Mouse (Mus musculus) embryonic facial prominence, embryonic 12.5 days (tissue): ENCODE measurements around the gene Nfx1. TPM values are rescaled to one million over a fixed set of nuclear protein-coding genes. Genes with fewer than 3 reads are reported as not detected.
A peak's percentile ranks its signal among the peaks of the same experiment; 100 is the strongest.

Experiments used
- ATAC-seq: fragments of 200-750 bp; cut with Nextera tagmentation; 2 replicates; pipeline ENCODE4 v1.8.0; 2017; ENCODE audit not compliant: insufficient number of reproducible peaks, insufficient read depth, low FRiP score, low TSS enrichment
- H3K27ac ChIP-seq: fragments of 300-500 bp; sonication (generic); 2 replicates; pipeline ENCODE4 v1.5.1; 2016; ENCODE audit warnings: mild to moderate bottlenecking
- H3K27me3 ChIP-seq: fragments of 300-500 bp; sonication (generic); 2 replicates; pipeline ENCODE4 v1.6.1; 2016; ENCODE audit warnings: mild to moderate bottlenecking, moderate library complexity
- H3K36me3 ChIP-seq: fragments of 300-500 bp; sonication (generic); 2 replicates; pipeline ENCODE4 v1.6.1; 2016; ENCODE audit warnings: mild to moderate bottlenecking
- H3K4me1 ChIP-seq: fragments of 300-500 bp; sonication (generic); 2 replicates; pipeline ENCODE4 v1.6.1; 2016
- H3K4me2 ChIP-seq: fragments of 300-500 bp; sonication (generic); replicated peaks from 2 replicates; pipeline ENCODE4 v1.6.1; 2016; ENCODE audit warnings: mild to moderate bottlenecking, moderate library complexity
- H3K4me3 ChIP-seq: fragments of 300-500 bp; sonication (generic); 2 replicates; pipeline ENCODE4 v1.5.1; 2016; ENCODE audit warnings: mild to moderate bottlenecking
- H3K9ac ChIP-seq: fragments of 300-500 bp; sonication (generic); 2 replicates; pipeline ENCODE4 v1.6.1; 2016; ENCODE audit warnings: mild to moderate bottlenecking, moderate library complexity
- H3K9me3 ChIP-seq: fragments of 300-500 bp; sonication (generic); 2 replicates; pipeline ENCODE4 v1.6.1; 2016; ENCODE audit warnings: mild to moderate bottlenecking, moderate library complexity
- WGBS: fragments of 180-500 bp; shearing (Covaris S2); methylation state at CpG from one replicate; pipeline ENCODE4 v1.1.7; 2016; 5-methylcytosine and 5-hydroxymethylcytosine counted together
- polyA plus RNA-seq: library from polyadenylated mRNA; unstranded; fragments of >200 nt; fragmentation: Nextera tagmentation; extraction: Ambion mirVana; gene quantifications from 2 replicates; pipeline ENCODE4 v1.2.1, GENCODE M21; 2016

The Nfx1 gene
- polyA plus RNA-seq, 1 experiment from 2014 or later, result 110 TPM

GRCm38 (mm10) chr4:41048926-41049325, 78.2 kb downstream of the Nfx1 start:
- H3K36me3 ChIP-seq, result no peaks in the 10 kb centered on the region
- H3K9ac ChIP-seq, result no peak overlapping the region
- H3K9me3 ChIP-seq, result no peaks in the 10 kb centered on the region
- H3K4me3 ChIP-seq, result no peak overlapping the region
- no peaks in the 10 kb centered on the region for H3K27me3 ChIP-seq
- no peak overlapping the region for H3K4me2 ChIP-seq
- 73% methylated on average over 2 of the region's 2 CpGs for WGBS
- peaks cover 8% of the 10 kb centered on the region for H3K4me1 ChIP-seq
- ATAC-seq, result no peak
- no peak overlapping the region for H3K27ac ChIP-seq

- Histone ChIP-seq H3K27me3 (no peaks in the 10 kb centered on the region), H3K9ac (peak overlapping the region; percentile 30; the same call in 1 of the 2 replicates), H3K4me2 (peak overlapping the region; percentile 37), H3K27ac (no peak overlapping the region), H3K36me3 (no peaks in the 10 kb centered on the region), H3K9me3 (no peaks in the 10 kb centered on the region), H3K4me3 (no peak overlapping the region), H3K4me1 (peaks cover 13% of the 10 kb centered on the region)
- WGBS, result 32% methylated on average over 16 of the region's 16 CpGs
- ATAC-seq, result no peak
These were observed 80.3 kb downstream of the Nfx1 start for GRCm38 (mm10) chr4:41050726-41051675.

GRCm38 (mm10) chr4:41051781-41052180, 81.1 kb downstream of the Nfx1 start:
- H3K4me2 ChIP-seq, result no peak overlapping the region
- 76% methylated on average over 7 of the region's 7 CpGs for WGBS
- no peaks in the 10 kb centered on the region for H3K36me3 ChIP-seq
- no peaks in the 10 kb centered on the region for H3K9me3 ChIP-seq
- no peak overlapping the region for H3K4me3 ChIP-seq
- ATAC-seq, result no peak
- H3K27me3 ChIP-seq, result no peaks in the 10 kb centered on the region
- H3K27ac ChIP-seq, result no peak overlapping the region
- H3K4me1 ChIP-seq, result peaks cover 15% of the 10 kb centered on the region
- no peak overlapping the region for H3K9ac ChIP-seq

- WGBS, result 56% methylated on average over 13 of the region's 13 CpGs
- no peak for ATAC-seq
- H3K27ac ChIP-seq, result no peak overlapping the region
These were observed 84.4 kb downstream of the Nfx1 start for GRCm38 (mm10) chr4:41055111-41055510.

GRCm38 (mm10) chr4:41056253-41056652, 85.5 kb downstream of the Nfx1 start:
- ATAC-seq, result no peak
- Histone ChIP-seq H3K27me3 (no peaks in the 10 kb centered on the region), H3K9ac (no peak overlapping the region), H3K9me3 (no peaks in the 10 kb centered on the region), H3K4me3 (no peak overlapping the region), H3K4me1 (peaks cover 9% of the 10 kb centered on the region; the same call in 1 of the 2 replicates), H3K4me2 (no peak overlapping the region), H3K36me3 (no peaks in the 10 kb centered on the region), H3K27ac (no peak overlapping the region)
- 32% methylated on average over 1 of the region's 1 CpGs for WGBS

More at GRCm38 (mm10) chr4:41055111-41055510, 84.4 kb downstream of the Nfx1 start:
- peaks cover 9% of the 10 kb centered on the region; the same call in 1 of the 2 replicates for H3K4me1 ChIP-seq
- no peak overlapping the region for H3K9ac ChIP-seq
- no peak overlapping the region for H3K4me3 ChIP-seq
- H3K27me3 ChIP-seq, result no peaks in the 10 kb centered on the region
- no peak overlapping the region for H3K4me2 ChIP-seq
- H3K36me3 ChIP-seq, result no peaks in the 10 kb centered on the region
- no peaks in the 10 kb centered on the region for H3K9me3 ChIP-seq

GRCm38 (mm10) chr4:41056742-41057332, 86.1 kb downstream of the Nfx1 start:
- WGBS, result 62% methylated on average over 7 of the region's 7 CpGs
- Histone ChIP-seq H3K4me1 (peaks cover 9% of the 10 kb centered on the region; the same call in 1 of the 2 replicates), H3K9ac (peak overlapping the region; percentile 15; the same call in 1 of the 2 replicates), H3K4me3 (no peak overlapping the region), H3K36me3 (no peaks in the 10 kb centered on the region), H3K4me2 (no peak overlapping the region), H3K27me3 (no peaks in the 10 kb centered on the region), H3K27ac (no peak overlapping the region), H3K9me3 (no peaks in the 10 kb centered on the region)
- no peak for ATAC-seq

- H3K36me3 ChIP-seq, result no peaks in the 10 kb centered on the region
- ATAC-seq, result no peak
- WGBS, result 63% methylated on average over 6 of the region's 9 CpGs
These were observed 86.7 kb downstream of the Nfx1 start for GRCm38 (mm10) chr4:41057361-41057760.

GRCm38 (mm10) chr4:41063351-41063750, 92.6 kb downstream of the Nfx1 start:
- Histone ChIP-seq H3K4me3 (no peak overlapping the region), H3K36me3 (no peaks in the 10 kb centered on the region), H3K27me3 (0 out of 2 replicates have a peak, but pooled peaks cover 3% of the 10 kb centered on the region), H3K27ac (no peak overlapping the region), H3K4me2 (no peak overlapping the region), H3K4me1 (0 out of 2 replicates have a peak, but pooled peaks cover 6% of the 10 kb centered on the region), H3K9me3 (no peaks in the 10 kb centered on the region), H3K9ac (no peak overlapping the region)
- ATAC-seq, result no peak
- WGBS, result 43% methylated on average over 3 of the region's 3 CpGs

More at GRCm38 (mm10) chr4:41057361-41057760, 86.7 kb downstream of the Nfx1 start:
- no peaks in the 10 kb centered on the region for H3K27me3 ChIP-seq
- H3K4me2 ChIP-seq, result no peak overlapping the region
- H3K4me3 ChIP-seq, result no peak overlapping the region
- H3K9me3 ChIP-seq, result no peaks in the 10 kb centered on the region
- peaks cover 9% of the 10 kb centered on the region; the same call in 1 of the 2 replicates for H3K4me1 ChIP-seq
- no peak overlapping the region for H3K27ac ChIP-seq
- no peak overlapping the region for H3K9ac ChIP-seq

- WGBS, result 17% methylated on average over 16 of the region's 16 CpGs
- no peak overlapping the region for H3K9ac ChIP-seq
- H3K4me2 ChIP-seq, result peak overlapping the region; percentile 32
- no peak overlapping the region for H3K4me3 ChIP-seq
- H3K4me1 ChIP-seq, result 0 out of 2 replicates have a peak, but pooled peaks cover 6% of the 10 kb centered on the region
- no peaks in the 10 kb centered on the region for H3K36me3 ChIP-seq
- H3K9me3 ChIP-seq, result no peaks in the 10 kb centered on the region
- ATAC-seq, result 0 out of 2 replicates have a peak, but pooled peaks have one; percentile 47
- 0 out of 2 replicates have a peak overlapping the region, but pooled peaks have one; percentile 50 for H3K27ac ChIP-seq
- H3K27me3 ChIP-seq, result 0 out of 2 replicates have a peak, but pooled peaks cover 3% of the 10 kb centered on the region
These were observed 93.4 kb downstream of the Nfx1 start for GRCm38 (mm10) chr4:41063894-41064673.

GRCm38 (mm10) chr4:41065196-41065595, 94.5 kb downstream of the Nfx1 start:
- no peaks in the 10 kb centered on the region for H3K36me3 ChIP-seq
- H3K27ac ChIP-seq, result no peak overlapping the region
- H3K27me3 ChIP-seq, result 0 out of 2 replicates have a peak, but pooled peaks cover 3% of the 10 kb centered on the region
- no peaks in the 10 kb centered on the region for H3K9me3 ChIP-seq
- no peak overlapping the region for H3K4me3 ChIP-seq
- no peak for ATAC-seq
- no peak overlapping the region for H3K4me2 ChIP-seq
- 0 out of 2 replicates have a peak, but pooled peaks cover 6% of the 10 kb centered on the region for H3K4me1 ChIP-seq
- 86% methylated on average over 4 of the region's 4 CpGs for WGBS
- H3K9ac ChIP-seq, result no peak overlapping the region
